In genomic region chr2:166007046-166007445, GRCm38 (mm10) we compare ENCODE assay signal across 11 mouse cellular contexts.
"Had no signal": no experiment of that assay in that cellular context is flagged by ENCODE, and none has a peak within 500 bp of the region (broad histone marks: within the 10 kb centered on the region; RNA-seq: fewer than 3 reads in every experiment).

No protein-coding gene starts in this region.

- H3K4me2 ChIP-seq: liver, embryonic 13.5 days; midbrain, embryonic 13.5 days had no signal

- ATAC-seq: hindbrain, embryonic 16.5 days; inflammation-experienced regulatory T-cells, adult 6 months; liver, postnatal 0 days; midbrain, embryonic 13.5 days had no signal

- H3K9ac ChIP-seq: liver, embryonic 13.5 days; liver, postnatal 0 days; midbrain, embryonic 13.5 days had no signal

- H3K36me3 ChIP-seq: limb, embryonic 10.5 days; liver, embryonic 13.5 days; midbrain, embryonic 13.5 days had no signal

- H3K27me3 ChIP-seq: midbrain, embryonic 13.5 days had no signal

- H3K9me3 ChIP-seq: limb, embryonic 10.5 days; liver, embryonic 13.5 days; midbrain, embryonic 13.5 days had no signal

- DNase-seq: kidney, postnatal 14 days; liver, embryonic 13.5 days; liver, postnatal 0 days; lung, postnatal 36 days; right cerebral cortex, postnatal 25 days; thymus, postnatal 36 days had no signal

- H3K4me3 ChIP-seq: left cerebral cortex, adult 2 months; limb, embryonic 10.5 days; liver, embryonic 13.5 days; midbrain, embryonic 13.5 days had no signal

- H3K27ac ChIP-seq: left cerebral cortex, adult 2 months; limb, embryonic 10.5 days; liver, embryonic 13.5 days; midbrain, embryonic 13.5 days had no signal
